Mouse (Mus musculus) lung, postnatal 0 days (tissue): Measurements from ENCODE around the gene Fnip2. TPM values are rescaled to one million over a fixed set of nuclear protein-coding genes. Genes with fewer than 3 reads are reported as not detected.
"Not testable (repeated sequence)": the region's sequence is repeated elsewhere in the genome, so short reads cannot be mapped to it uniquely, and the experiment has no call there.

Source experiments
- ATAC-seq: fragments of 200-750 bp; cut with Nextera tagmentation; 2 replicates; pipeline ENCODE4 v1.8.0; 2017; ENCODE audit warnings: moderate library complexity
- DNase-seq: peaks from one replicate; pipeline ENCODE4 v3.0.0-alpha.2; 2016; ENCODE audit warnings: low spot score
- H3K27ac ChIP-seq: fragments of 300-500 bp; sonication (generic); 2 replicates; pipeline ENCODE4 v1.5.1; 2014; ENCODE audit warnings: antibody characterized with exemption, mild to moderate bottlenecking, low read length, mixed read lengths
- H3K27me3 ChIP-seq: fragments of 300-500 bp; sonication (generic); replicated peaks from 2 replicates; pipeline ENCODE4 v1.6.1; 2014; ENCODE audit warnings: low read length, mixed read lengths; ENCODE audit not compliant: insufficient read depth
- H3K36me3 ChIP-seq: fragments of 300-500 bp; sonication (generic); 2 replicates; pipeline ENCODE4 v1.6.1; 2014; ENCODE audit warnings: low read length, mixed read lengths; ENCODE audit not compliant: insufficient read depth
- H3K4me1 ChIP-seq: fragments of 300-500 bp; sonication (generic); 2 replicates; pipeline ENCODE4 v1.6.1; 2014; ENCODE audit warnings: antibody characterized with exemption, low read depth, low read length, mixed read lengths; ENCODE audit not compliant: insufficient read depth
- H3K4me2 ChIP-seq: fragments of 300-500 bp; sonication (generic); replicated peaks from 2 replicates; pipeline ENCODE4 v1.6.1; 2014; ENCODE audit warnings: low read depth, mild to moderate bottlenecking, low read length, moderate library complexity, mixed read lengths
- H3K4me3 ChIP-seq: fragments of 300-500 bp; sonication (generic); 2 replicates; pipeline ENCODE4 v1.5.1; 2014; ENCODE audit warnings: low read depth, low read length
- H3K9ac ChIP-seq: fragments of 300-500 bp; sonication (generic); replicated peaks from 2 replicates; pipeline ENCODE4 v1.6.1; 2014; ENCODE audit warnings: low read depth, mild to moderate bottlenecking
- H3K9me3 ChIP-seq: fragments of 300-500 bp; sonication (generic); 2 replicates; pipeline ENCODE4 v1.6.1; 2016; ENCODE audit warnings: low read length, mixed read lengths
- CTCF ChIP-seq: IDR thresholded peaks from 2 replicates; pipeline ENCODE4 v1.5.1; 2016; ENCODE audit warnings: antibody characterized with exemption, mild to moderate bottlenecking
- EP300 ChIP-seq: IDR thresholded peaks from 2 replicates; pipeline ENCODE4 v1.6.1; 2016; ENCODE audit warnings: antibody characterized with exemption, mild to moderate bottlenecking, control low read depth
- WGBS: fragments of 180-500 bp; shearing (Covaris S2); extraction: QIAGEN DNeasy Blood & Tissue Kit; methylation state at CpG from one replicate; pipeline ENCODE4 v1.1.7; 2014; 5-methylcytosine and 5-hydroxymethylcytosine counted together
- polyA plus RNA-seq: library from polyadenylated mRNA; unstranded; fragments of >200 nt; fragmentation: Nextera tagmentation; extraction: Ambion mirVana; gene quantifications from 2 replicates; pipeline ENCODE4 v1.2.1, GENCODE M21; 2015

Gene Fnip2
- polyA plus RNA-seq, 1 experiment from 2014 or later = 3.5 TPM

DNA sequence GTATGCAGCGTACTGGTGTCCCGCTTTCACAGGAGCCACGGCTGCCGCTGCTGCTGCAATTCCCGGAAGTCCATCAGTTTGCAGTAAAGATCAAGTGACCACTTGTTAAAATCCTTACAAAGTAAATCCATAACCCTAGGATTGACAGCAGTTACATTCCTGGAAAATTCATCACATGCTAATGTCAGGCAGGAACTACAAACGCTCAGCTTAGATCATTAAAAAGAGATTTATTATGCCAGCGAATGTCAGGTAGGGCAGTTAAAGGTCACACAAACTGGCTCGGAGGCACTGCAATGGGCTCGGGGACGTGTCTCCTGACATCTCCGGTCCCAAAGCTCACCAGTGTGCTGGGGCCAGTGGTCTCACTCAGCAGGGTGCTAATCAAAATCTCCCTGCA is 111.8 kb downstream of the Fnip2 start:
- TF ChIP-seq EP300 = no peak
- no peak overlapping the region for H3K27ac ChIP-seq
- H3K4me3 ChIP-seq = no peak overlapping the region
- no peaks in the 10 kb centered on the region for H3K27me3 ChIP-seq
- no peaks in the 10 kb centered on the region for H3K9me3 ChIP-seq
- peaks cover 10% of the 10 kb centered on the region; the same call in 1 of the 2 replicates for H3K36me3 ChIP-seq
- DNase-seq = no peak
- WGBS = 46% methylated on average over 11 of the region's 11 CpGs
- no peak for ATAC-seq
- H3K9ac ChIP-seq = no peak overlapping the region
- no peak overlapping the region for H3K4me2 ChIP-seq
- no peaks in the 10 kb centered on the region for H3K4me1 ChIP-seq

DNA sequence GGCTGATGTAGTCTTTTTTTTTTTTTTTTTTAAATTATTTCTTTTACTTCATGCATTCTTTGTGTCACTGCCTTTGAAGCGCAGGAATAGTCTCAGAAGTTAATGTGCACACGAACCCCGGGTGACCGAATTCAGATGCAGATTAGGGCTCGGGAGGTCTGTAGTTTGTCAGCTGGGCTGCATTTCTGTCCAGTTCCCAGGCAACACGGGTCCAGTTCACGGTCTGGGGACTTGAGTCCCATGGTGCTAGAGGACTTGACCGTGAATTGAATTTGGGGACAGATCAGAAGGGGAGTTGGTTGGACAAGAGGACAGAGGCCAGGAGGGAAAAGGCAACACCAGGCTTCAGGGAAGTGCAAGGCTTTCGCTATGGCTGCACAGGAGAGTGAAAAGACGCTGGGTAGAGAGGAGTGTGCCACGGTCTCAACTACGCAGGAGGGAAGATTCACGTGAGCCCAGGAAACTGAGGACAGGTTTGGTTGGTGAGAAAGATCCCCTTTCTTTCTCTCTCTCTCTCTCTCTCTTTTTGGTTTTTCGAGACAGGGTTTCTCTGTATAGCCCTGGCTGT is 114.8 kb downstream of the Fnip2 start:
- no peak overlapping the region for H3K9ac ChIP-seq
- no peak overlapping the region for H3K4me2 ChIP-seq
- no peaks in the 10 kb centered on the region for H3K4me1 ChIP-seq
- WGBS = 93% methylated on average over 14 of the region's 14 CpGs
- H3K27ac ChIP-seq = no peak overlapping the region
- H3K4me3 ChIP-seq = no peak overlapping the region
- no peaks in the 10 kb centered on the region for H3K9me3 ChIP-seq
- ATAC-seq (no peak), DNase-seq (no peak)
- TF ChIP-seq CTCF = no peak
- TF ChIP-seq EP300 = no peak
- no peaks in the 10 kb centered on the region for H3K36me3 ChIP-seq
- no peaks in the 10 kb centered on the region for H3K27me3 ChIP-seq

DNA sequence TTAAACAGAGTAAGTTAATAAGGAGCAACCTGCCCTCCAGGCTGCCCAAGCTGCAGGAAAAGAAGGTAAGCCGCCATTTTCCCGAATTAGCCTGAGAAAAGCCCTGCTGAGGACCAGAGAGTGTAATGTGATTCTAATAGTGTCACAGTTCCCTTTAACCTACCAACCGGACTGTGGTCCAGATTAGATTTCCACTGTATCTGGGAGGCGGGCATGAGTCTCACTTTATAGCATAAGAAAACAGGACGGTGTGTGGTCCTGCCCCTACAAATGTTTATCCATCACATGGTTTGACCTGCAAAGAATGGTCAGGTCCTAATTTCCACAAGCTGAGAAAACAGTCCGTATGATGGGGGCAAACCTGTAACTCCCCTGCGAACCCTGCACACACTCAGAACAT is 118.2 kb downstream of the Fnip2 start:
- H3K4me2 ChIP-seq = no peak overlapping the region
- ATAC-seq (no peak), DNase-seq (no peak)
- 88% methylated on average over 7 of the region's 7 CpGs for WGBS
- no peak overlapping the region for H3K4me3 ChIP-seq
- no peaks in the 10 kb centered on the region for H3K9me3 ChIP-seq
- H3K4me1 ChIP-seq = no peaks in the 10 kb centered on the region
- H3K27me3 ChIP-seq = no peaks in the 10 kb centered on the region
- no peak for TF ChIP-seq EP300
- no peak for TF ChIP-seq CTCF
- no peak overlapping the region for H3K27ac ChIP-seq
- no peak overlapping the region for H3K9ac ChIP-seq
- no peaks in the 10 kb centered on the region for H3K36me3 ChIP-seq

DNA sequence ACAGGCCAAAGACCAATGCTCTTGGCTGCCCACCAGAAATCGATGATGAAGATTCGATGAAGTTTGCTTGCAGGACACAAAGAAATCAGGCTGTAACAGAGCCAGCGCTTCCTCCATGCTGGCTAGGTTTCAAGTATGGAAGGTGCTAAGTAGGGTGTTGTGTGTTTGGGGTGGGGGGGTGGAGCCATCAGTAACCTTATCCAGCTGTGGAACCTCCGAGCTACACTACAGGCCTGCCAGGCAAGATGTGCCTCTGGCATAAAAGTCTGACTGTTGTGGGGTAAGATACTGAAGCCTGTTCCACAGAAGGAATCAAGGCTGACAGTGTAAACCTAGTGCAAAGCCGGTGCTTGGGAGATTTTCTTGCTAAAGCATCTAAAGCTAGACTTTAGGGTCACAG is 119.2 kb downstream of the Fnip2 start:
- ATAC-seq (peak; percentile 33), DNase-seq (peak; percentile 31)
- Histone ChIP-seq H3K4me3 (no peak overlapping the region), H3K36me3 (no peaks in the 10 kb centered on the region), H3K4me2 (no peak overlapping the region), H3K4me1 (no peaks in the 10 kb centered on the region), H3K9ac (no peak overlapping the region), H3K9me3 (no peaks in the 10 kb centered on the region), H3K27me3 (no peaks in the 10 kb centered on the region), H3K27ac (no peak overlapping the region)
- no peak for TF ChIP-seq CTCF
- TF ChIP-seq EP300 = no peak
- WGBS = 59% methylated on average over 5 of the region's 5 CpGs

DNA sequence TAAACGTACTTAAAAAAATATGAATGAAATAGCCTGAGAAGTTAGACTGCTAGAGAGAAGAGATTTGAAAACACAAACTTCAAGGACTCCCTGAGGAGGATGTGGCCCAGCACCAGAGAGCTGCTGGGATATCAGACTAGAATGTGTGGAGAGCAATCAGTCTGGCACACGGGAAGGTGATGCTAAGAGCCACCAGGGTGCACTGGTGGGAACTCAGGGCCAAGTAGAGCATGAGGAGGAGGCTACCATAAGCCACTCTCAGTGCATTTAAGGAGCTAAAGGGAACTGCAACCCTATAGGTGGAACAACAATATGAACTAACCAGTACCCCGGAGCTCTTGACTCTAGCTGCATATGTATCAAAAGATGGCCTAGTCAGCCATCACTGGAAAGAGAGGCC is 120.9 kb downstream of the Fnip2 start:
- not testable (repeated sequence) for DNase-seq, H3K9ac ChIP-seq, H3K4me2 ChIP-seq, H3K36me3 ChIP-seq, H3K4me1 ChIP-seq, H3K27ac ChIP-seq, H3K9me3 ChIP-seq, H3K4me3 ChIP-seq, ATAC-seq, H3K27me3 ChIP-seq
- TF ChIP-seq CTCF = peak; percentile 16; the same call in 1 of the 2 replicates
- 82% methylated on average over 3 of the region's 3 CpGs for WGBS

DNA sequence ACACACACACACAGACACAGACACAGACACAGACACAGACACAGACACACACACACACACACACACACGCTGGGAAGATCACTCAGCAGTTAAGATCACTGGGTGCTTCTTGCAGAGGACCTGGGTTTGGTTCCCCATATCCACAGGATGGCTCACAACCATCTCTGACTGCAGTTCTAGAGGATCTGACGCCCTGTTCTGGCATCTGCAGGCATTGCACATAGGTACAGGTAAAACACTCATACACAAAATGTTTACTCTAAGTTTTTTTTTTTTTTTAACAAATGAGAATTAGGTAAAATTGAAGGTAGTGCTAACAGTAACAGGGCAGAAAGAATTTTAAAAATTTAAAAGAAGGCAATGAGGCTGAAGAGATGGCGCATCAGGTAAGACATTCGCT is 121.5 kb downstream of the Fnip2 start:
- Histone ChIP-seq H3K9ac (no peak overlapping the region), H3K27ac (no peak overlapping the region), H3K4me2 (no peak overlapping the region), H3K36me3 (no peaks in the 10 kb centered on the region), H3K4me1 (no peaks in the 10 kb centered on the region), H3K4me3 (no peak overlapping the region), H3K27me3 (no peaks in the 10 kb centered on the region), H3K9me3 (no peaks in the 10 kb centered on the region)
- 87% methylated on average over 4 of the region's 4 CpGs for WGBS
- ATAC-seq = no peak
- DNase-seq = no peak
- TF ChIP-seq EP300 = no peak
- no peak for TF ChIP-seq CTCF

DNA sequence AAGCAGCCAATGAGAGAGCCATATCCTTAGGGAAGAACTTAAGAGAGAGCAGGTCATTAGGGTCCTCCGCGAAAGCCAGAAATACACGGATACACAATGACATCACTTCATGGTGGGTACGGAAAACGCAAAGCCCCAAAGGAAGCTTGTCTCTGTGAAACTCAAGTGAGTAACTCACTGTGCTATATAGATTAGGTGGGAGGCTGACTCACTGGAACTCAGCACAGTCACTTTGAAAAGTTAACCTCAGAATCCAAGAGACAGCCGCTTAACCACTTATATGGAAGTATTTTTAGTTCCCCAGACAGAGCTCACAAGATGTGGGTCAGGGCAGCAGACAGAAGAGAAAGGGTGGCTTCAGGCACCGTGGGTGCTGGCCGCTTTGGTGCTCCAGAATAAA is 122.6 kb downstream of the Fnip2 start:
- no peak overlapping the region for H3K9ac ChIP-seq
- DNase-seq (no peak), ATAC-seq (no peak)
- no peaks in the 10 kb centered on the region for H3K9me3 ChIP-seq
- WGBS = 61% methylated on average over 8 of the region's 8 CpGs
- TF ChIP-seq CTCF (no peak), EP300 (no peak)
- H3K27ac ChIP-seq = no peak overlapping the region
- no peaks in the 10 kb centered on the region for H3K36me3 ChIP-seq
- H3K4me3 ChIP-seq = no peak overlapping the region
- no peaks in the 10 kb centered on the region for H3K4me1 ChIP-seq
- H3K27me3 ChIP-seq = no peaks in the 10 kb centered on the region
- H3K4me2 ChIP-seq = no peak overlapping the region
